Mouse (Mus musculus) retina, postnatal 1 day (tissue): ENCODE data around the gene Tnnt3.

Source experiments
- DNase-seq: peaks from one replicate; pipeline ENCODE4 v3.0.0-alpha.2; 2012

The Tnnt3 gene

DNA sequence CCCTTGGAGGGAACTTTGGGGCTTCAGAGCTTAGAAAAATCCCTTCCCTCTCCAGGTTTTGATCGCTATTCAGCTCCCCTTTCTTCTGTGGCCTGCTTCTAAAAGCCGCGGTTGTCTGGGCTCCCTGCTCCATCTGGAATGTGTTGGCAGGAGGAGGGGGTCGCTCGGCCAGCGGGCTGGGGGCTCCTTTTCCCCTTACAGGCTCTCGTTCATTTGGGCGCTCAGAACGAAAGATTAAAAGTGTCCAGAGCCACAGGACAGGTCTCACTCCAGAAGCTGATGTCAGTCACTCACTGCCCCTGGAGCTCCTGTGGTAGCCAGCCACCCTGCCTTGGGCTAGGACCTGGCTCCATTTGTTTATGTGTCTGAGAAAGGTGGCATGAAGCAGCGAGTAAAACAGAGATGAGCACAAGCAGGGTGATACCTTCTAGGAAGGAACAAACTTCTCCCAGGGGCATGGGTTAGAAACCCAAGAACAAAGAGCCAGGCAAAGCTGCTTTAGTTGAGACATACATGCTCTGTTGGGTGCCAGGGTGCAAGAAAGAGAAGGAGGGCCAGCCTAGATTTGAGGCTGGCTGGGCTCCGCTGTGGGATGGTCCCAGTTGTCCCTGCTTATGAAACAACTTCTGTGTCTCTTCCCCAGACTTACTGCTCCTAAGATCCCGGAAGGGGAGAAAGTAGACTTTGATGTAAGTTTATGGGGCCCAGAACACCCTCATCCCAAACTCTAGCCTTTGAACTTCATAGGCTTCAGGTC is 11.6 kb downstream of the Tnnt3 start:
- DNase-seq = peak; percentile 28

DNA sequence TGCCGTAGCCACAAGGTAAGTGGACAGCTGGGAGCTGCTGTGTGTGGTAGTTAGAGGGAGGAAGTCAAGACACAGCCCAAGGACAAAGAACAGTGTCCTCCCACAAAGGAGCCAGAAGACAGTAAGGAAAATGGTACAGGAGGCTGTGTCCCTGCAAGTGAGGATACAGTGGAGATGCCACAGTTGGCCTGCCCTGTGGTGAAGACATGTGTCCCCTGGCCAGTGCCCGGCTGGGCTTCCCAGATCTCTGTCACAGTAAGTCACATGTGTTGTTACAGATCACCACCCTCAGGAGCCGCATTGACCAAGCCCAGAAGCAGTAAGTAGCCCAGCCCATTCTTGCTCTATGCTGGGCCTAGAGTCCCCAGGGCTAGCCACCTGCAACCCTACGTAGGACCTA is 15.4 kb downstream of the Tnnt3 start:
- no peak for DNase-seq

- DNase-seq = peak; percentile 35
Measured at GRCm38 (mm10) chr7:142516221-142516978, 17.8 kb downstream of the Tnnt3 start.

- DNase-seq = no peak
Measured at GRCm38 (mm10) chr7:142517531-142517930, 18.9 kb downstream of the Tnnt3 start.

DNA sequence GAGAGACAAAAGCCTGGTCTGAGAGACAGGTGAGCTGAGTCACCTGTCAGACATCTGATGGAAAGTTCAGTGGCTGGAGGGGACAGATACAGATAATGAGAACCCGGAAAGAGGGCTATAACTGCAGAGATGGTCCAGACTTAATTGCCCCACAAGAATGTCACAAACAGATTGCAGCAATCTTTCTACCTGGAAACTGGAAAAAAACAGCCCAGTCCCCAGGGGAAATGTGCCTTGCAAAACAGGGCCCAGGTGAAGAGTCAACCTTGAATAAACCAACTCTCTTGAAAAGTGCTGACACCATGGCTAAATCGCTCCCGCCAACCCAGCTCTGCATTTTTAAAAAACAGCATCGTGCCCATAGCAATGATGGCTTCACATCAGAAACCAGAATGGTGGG is 21.7 kb downstream of the Tnnt3 start:
- DNase-seq = no peak

- peak; percentile 46 for DNase-seq
Measured at GRCm38 (mm10) chr7:142522352-142522751, 23.7 kb downstream of the Tnnt3 start.

DNA sequence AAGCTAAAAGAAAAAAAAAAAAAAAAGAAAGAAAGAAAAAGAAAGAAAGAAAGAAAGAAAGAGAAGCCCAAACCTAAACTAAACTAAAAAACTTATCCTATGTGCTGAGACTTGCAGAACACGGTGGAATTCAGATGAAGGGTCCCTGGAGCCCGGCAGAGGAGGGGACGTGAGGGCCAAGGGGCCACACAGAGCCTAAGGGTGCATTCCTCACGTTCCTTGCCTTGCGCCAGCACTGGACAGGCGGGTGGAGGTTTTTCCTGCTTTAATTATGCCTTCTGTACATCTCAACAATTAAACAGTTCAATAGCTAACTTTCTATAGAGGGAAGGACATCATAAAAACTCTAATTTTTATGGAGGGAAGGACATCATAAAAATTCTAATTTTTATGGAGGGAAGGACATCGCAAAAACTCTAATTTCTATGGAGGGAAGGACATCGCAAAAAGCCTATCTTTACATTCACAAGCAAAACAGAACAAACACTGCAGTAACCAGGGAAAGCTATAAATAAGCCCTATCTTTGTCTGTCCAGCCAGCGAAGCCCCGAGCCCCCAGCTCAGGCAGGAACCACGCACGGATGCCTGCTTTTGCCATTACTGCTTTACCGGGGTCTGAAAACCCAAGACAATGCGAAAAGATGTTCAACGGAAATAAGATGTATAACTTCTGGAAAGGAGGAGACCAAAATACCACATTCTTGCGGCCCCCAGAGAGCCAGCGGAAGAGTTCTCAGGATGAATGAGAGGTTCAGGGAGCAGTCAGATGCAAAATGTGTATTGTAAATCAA is 24.8 kb downstream of the Tnnt3 start:
- DNase-seq = no peak

DNA sequence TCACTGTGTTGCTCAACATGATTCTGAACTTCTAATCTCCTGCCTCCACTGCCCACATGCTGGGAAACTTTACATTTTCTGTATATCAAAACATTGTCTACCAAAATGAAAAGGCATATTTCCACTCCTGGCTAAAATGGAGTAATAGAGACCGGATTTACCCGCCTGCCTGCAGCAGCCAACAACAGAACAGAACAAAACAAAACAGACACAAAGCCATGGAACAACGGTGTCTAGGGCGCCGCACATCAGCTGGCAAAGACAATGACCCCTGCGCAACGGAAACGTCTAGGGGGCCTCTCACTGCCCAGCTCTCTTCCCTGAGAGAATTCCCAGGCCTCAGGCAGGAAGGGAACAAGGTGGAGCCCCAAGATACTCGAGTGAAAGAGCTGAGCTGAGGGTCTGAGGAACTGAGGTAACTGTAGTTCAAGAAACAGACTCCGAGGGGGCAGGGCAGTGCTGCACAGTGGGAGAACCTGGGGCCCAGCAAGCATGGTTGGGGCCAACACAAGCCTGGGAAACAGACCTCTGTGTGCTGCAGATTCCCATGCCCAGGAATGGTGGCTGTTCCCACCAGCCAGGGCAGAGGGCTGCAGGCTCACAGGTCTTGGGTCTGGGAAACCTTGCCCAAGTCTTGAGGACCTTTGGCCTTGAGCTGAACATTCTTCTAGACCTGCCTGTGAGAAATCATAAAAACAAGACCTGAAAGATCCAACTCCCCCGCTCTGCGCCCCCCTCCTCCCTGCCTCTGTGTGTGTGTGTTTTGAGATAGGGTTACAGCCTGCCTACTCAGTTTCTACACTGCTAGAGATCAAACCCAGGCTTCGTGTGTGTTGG is 26.9 kb downstream of the Tnnt3 start:
- peak; percentile 58 for DNase-seq

GRCm38 (mm10) chr7:142529350-142529749 is 30.7 kb downstream of the Tnnt3 start:
- no peak for DNase-seq

- no peak for DNase-seq
Measured at GRCm38 (mm10) chr7:142531973-142532521, 33.4 kb downstream of the Tnnt3 start.

DNA sequence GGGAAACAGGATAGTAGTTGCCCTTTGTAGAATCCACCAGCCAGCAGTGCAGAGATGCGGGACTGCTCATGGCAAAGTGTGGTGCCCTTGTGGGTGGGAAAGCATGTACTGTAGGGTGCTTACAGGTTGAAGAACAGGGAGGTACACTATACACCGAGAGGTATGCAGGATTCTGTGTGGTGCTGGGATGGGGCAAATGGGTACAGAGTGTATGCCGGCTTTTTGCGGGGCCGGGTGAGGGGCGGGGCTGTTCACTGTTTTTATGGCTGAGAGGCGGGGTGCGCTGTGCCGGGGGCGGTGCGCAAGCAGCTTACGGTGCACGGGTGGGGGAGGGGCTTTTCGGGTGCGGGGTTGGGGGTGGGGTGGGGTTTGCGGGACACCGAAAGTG is 34.0 kb downstream of the Tnnt3 start, which contains the start of gene Mrpl23:
TSS of gene Mrpl23 (plus strand) at position 16 of the 388 bp plus-strand sequence.
- DNase-seq = no peak

DNA sequence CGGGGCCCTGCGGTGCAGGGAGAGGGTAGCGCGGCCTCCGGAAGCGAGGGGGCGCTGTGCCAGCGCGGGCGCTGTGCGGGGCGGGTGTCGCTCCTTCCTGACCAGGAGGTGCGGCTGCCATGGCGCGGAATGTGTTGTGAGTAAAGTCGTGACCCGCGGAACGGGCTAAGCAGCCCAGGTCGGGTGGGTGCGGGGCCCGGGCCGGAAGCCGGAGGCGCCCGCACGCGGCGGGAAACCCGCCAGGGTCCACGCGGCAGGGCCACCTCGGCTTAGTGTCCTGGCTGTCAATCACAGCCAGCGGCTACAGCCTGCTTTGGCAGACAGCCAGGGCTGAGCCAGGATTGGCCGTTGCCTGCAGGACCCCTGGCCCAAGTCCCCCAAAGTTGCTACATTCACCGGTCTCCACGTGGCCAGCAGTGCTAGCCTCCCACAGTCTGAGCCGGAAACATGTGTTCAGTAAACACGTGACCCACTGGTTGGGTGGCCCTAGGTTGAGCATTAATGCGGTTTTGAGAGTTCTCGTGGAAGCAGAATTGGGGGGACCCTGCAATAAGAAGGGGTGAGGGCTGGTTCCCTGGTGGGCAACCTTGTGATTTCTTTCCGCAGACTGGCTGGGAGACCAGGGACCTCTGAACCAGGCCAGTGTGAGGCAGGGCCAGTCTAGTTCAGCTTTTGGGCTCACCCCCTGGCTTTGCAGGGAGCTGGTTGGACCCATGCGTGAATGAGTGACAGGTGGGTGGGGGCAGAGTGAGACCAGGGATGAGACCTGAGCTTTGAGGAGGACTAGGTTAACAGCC is 34.6 kb downstream of the Tnnt3 start:
- DNase-seq = peak; percentile 95

GRCm38 (mm10) chr7:142535116-142535515 is 36.5 kb downstream of the Tnnt3 start:
- DNase-seq = no peak

DNA sequence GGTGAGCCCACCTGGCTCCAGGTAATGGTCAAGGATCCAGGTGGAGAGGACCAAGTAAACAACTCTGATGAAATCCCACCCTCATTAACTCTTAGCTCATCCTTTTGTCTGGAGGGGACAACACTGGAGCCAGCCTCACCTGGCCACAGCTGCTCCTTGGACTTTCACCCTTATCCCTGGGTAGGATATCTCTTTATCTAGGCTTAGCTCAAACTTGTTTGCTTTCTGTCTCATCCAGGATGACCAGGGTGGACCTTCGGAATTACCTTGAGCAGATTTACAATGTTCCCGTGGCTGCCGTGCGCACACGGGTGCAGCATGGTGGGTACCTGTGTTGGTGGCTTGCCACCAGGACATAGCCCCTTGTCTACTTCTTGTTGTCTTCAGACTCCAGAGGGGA is 37.2 kb downstream of the Tnnt3 start:
- no peak for DNase-seq

- no peak for DNase-seq
Measured at GRCm38 (mm10) chr7:142537181-142537580, 38.5 kb downstream of the Tnnt3 start.

DNA sequence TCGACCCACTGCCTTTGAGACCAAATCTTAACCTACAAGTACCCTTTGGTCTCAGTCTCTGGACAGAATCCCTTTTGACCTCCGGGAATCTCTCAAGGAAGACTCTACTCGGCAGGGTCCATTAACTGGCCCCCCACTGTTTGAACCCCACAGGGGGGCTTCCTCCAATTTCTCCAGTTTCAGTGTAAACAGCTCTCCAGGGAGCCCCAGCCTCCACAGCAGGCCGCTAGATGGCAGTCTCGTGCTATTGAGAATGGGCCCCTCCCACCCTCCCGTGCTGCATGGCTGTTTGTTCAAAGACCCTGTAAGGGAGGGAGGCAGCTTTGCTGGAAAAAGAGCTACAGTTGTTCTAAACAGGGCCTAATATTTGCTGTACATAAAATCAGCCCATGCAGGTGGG is 39.2 kb downstream of the Tnnt3 start:
- DNase-seq = peak; percentile 82

DNA sequence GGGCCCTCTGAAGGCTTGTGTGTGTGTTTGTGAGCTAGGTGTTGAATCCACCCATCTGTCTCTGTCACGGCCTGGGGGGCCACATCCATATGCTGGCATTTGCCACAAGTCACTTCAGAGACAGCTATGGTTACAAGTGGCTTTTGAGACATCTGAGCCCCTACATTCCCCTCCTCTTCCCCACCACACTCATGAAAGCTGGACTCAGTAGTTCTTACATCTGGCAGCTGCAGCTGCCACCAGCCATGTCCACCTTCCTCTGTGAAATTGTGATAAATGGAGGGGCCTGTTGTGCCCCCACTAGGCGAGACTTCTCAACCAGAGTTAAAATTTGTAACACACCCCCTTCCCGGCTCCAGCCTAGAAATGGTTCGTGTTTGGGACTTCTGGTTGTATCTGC is 39.7 kb downstream of the Tnnt3 start:
- no peak for DNase-seq

DNA sequence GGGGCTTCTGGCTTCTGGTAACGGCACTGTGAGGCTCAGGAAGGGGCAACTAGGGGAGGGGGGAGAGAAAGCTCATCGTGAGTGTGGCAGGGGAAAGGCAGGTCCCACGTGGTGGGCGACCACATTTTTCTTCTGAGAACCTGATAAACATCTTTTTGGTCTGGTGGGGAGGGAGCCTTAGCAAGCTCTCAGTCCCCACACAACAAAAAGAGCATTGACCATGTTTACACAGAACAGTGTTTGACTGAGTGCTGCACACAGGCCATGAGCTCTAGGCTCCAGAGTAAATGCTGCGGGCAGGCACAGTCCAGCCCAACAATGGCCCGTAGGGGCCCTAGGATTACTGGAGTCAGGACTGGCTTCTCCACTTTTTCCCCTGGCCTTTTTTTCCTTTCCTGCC is 40.1 kb downstream of the Tnnt3 start:
- DNase-seq = no peak

DNA sequence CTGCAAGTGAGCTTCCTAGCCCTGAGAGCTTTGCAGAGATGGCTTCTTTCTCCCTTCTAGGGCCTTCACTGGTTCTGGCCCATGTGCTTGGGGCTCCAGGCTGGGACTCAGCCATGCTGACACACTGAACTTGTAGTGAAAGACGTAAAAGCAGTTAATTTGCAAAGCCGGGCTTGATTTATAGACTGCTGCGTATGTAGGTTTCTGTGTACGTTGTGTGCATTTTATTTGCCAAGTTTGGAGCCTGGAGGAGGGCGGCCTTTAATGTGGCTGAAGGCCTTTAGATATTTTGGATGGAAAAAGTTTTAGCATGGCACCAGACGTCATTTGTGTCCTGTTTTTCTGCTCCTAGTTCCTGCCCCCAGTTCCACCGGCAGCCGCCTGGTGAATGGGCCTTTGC is 41.2 kb downstream of the Tnnt3 start:
- DNase-seq = no peak

DNA sequence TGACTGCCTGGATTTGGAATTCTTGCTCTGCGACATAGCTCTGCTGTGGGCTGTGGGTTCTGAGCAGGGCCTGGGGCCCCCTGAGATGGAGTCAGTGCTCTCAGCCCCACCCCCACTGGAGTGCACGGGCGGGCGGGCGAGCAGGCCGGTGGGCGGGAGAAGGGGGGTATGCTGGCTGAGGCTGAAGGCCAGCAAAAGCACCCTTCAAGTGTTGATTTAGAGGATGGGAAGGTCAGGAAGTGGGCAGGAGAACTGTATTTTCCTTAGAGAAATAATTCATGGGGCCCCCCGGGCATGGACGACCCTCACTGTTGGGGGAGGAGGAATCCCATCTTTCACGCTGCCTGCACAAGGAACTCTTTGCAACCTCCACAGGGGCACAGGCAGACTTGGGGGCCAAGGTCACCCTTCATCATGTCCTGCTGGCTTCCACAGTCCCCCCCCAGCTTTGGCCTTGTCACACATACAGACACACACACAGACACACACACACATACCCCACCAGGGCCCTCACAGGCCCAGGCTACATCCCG is 44.2 kb downstream of the Tnnt3 start:
- peak; percentile 38 for DNase-seq

GRCm38 (mm10) chr7:142545967-142546366 is 47.3 kb downstream of the Tnnt3 start:
- no peak for DNase-seq
